22 mouse cellular contexts compared by ENCODE assay signal in genomic region chr8:106313799-106314198, GRCm38 (mm10).
"Had no signal": no experiment of that assay in that cellular context is flagged by ENCODE, and none has a peak within 500 bp of the region (broad histone marks: within the 10 kb centered on the region; RNA-seq: fewer than 3 reads in every experiment).

No protein-coding gene starts in this region.

- DNase-seq: kidney, postnatal 36 days; liver; lung, adult 18-20 months; lung, postnatal 10 days; lung, postnatal 36 days; retina, postnatal 1 day; right cerebral cortex, postnatal 25 days; spleen, adult 18-20 months; thymus, postnatal 25 days had no signal

- H3K27ac ChIP-seq: kidney, postnatal 0 days; limb, embryonic 10.5 days; limb, embryonic 13.5 days; liver, embryonic 12.5 days; liver, embryonic 15.5 days; lung, embryonic 15.5 days; midbrain, embryonic 10.5 days; midbrain, embryonic 13.5 days; neural tube, embryonic 13.5 days had no signal

- ATAC-seq: liver, embryonic 12.5 days; midbrain, embryonic 13.5 days; midbrain, embryonic 16.5 days had no signal

- H3K4me2 ChIP-seq: limb, embryonic 13.5 days; liver, embryonic 12.5 days; liver, embryonic 15.5 days; lung, embryonic 15.5 days; midbrain, embryonic 13.5 days; neural tube, embryonic 13.5 days; stomach, embryonic 15.5 days had no signal

- H3K36me3 ChIP-seq: limb, embryonic 10.5 days; limb, embryonic 13.5 days; liver, embryonic 12.5 days; liver, embryonic 15.5 days; lung, embryonic 15.5 days; midbrain, embryonic 10.5 days; midbrain, embryonic 13.5 days; neural tube, embryonic 13.5 days; stomach, embryonic 15.5 days had no signal

- H3K4me1 ChIP-seq: limb, embryonic 10.5 days; limb, embryonic 13.5 days; liver, embryonic 12.5 days; liver, embryonic 15.5 days; lung, embryonic 15.5 days; megakaryocyte, embryonic 14.5 days had no signal

- H3K4me3 ChIP-seq: limb, embryonic 10.5 days; limb, embryonic 13.5 days; liver, embryonic 12.5 days; liver, embryonic 15.5 days; lung, embryonic 15.5 days; megakaryocyte, embryonic 14.5 days; midbrain, embryonic 10.5 days; midbrain, embryonic 13.5 days; myocyte; neural tube, embryonic 13.5 days; stomach, embryonic 15.5 days had no signal

- H3K9ac ChIP-seq: limb, embryonic 13.5 days; liver, embryonic 12.5 days; liver, embryonic 15.5 days; lung, embryonic 15.5 days; midbrain, embryonic 13.5 days; neural tube, embryonic 13.5 days; stomach, embryonic 15.5 days had no signal

- H3K27me3 ChIP-seq: limb, embryonic 13.5 days; liver, embryonic 12.5 days; liver, embryonic 15.5 days; lung, embryonic 15.5 days; midbrain, embryonic 13.5 days; neural tube, embryonic 13.5 days; stomach, embryonic 15.5 days had no signal

- H3K9me3 ChIP-seq: limb, embryonic 10.5 days; limb, embryonic 13.5 days; liver, embryonic 12.5 days; liver, embryonic 15.5 days; lung, embryonic 15.5 days; megakaryocyte, embryonic 14.5 days; midbrain, embryonic 10.5 days; midbrain, embryonic 13.5 days; neural tube, embryonic 13.5 days; stomach, embryonic 15.5 days had no signal
